Mouse (Mus musculus) brain, embryonic 14.5 days (tissue): ENCODE measurements around the gene Plekhh3.

ENCODE experiments used
- CTCF ChIP-seq: fragments of 200-500 bp; IDR thresholded peaks from 2 replicates; pipeline ENCODE4 v1.5.1; 2012; ENCODE audit warnings: inconsistent platforms, mild to moderate bottlenecking, moderate library complexity, borderline replicate concordance; ENCODE audit not compliant: insufficient read depth, insufficient read length; ENCODE audit errors: extremely low read depth
- POLR2A ChIP-seq: fragments of 200-500 bp; IDR thresholded peaks from 2 replicates; pipeline ENCODE4 v1.6.1; 2012; ENCODE audit warnings: mild to moderate bottlenecking, inconsistent platforms, borderline replicate concordance; ENCODE audit not compliant: poor library complexity, insufficient read depth, insufficient read length, severe bottlenecking; ENCODE audit errors: extremely low read depth

- TF ChIP-seq CTCF: no peak
- TF ChIP-seq POLR2A: no peak
These were observed 32.5 kb downstream of the Plekhh3 start for GRCm38 (mm10) chr11:101138536-101139181.
